Mouse (Mus musculus): ENCODE measurements around the gene Becn1.
A peak's percentile ranks its signal among the peaks of the same experiment; 100 is the strongest.

The Becn1 gene

GRCm38 (mm10) chr11:101269577-101270116 lies 32.4 kb downstream of the Becn1 start:
- DNase-seq (ENCODE audit: low spot score in 2 of 2) = no peak

DNA sequence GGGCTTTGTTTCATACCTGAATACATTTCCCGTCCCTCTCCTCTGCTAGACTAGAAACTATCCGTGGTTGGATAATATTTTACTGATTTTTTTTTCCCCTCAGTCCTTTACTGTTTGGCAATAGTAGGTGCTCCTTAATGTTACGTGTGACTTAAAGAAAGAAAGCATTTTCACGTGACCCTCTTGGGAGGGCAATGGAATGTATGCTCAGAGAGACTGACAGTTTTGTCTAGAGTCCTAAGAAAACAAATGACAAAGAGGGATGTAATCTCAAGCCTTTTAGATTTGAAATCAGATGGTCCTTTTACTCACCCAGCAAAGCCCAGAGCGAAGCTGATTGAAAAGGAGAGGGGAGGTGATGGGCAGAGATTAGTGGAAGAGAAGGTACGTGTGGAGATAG lies 36.2 kb downstream of the Becn1 start:
- DNase-seq (ENCODE audit: low spot score in 2 of 2) = no peak

- DNase-seq (ENCODE audit: low spot score in 2 of 2) = no peak
Measured at GRCm38 (mm10) chr11:101264954-101265471, 37.1 kb downstream of the Becn1 start.

GRCm38 (mm10) chr11:101263989-101264280 lies 38.2 kb downstream of the Becn1 start:
- no peak for DNase-seq (ENCODE audit: low spot score in 2 of 2)

- no peak for DNase-seq (ENCODE audit: low spot score in 2 of 2)
Measured at GRCm38 (mm10) chr11:101263138-101263988, 38.7 kb downstream of the Becn1 start.

- no peak for DNase-seq (ENCODE audit: low spot score in 2 of 2)
Measured at GRCm38 (mm10) chr11:101262272-101262967, 39.7 kb downstream of the Becn1 start.

DNA sequence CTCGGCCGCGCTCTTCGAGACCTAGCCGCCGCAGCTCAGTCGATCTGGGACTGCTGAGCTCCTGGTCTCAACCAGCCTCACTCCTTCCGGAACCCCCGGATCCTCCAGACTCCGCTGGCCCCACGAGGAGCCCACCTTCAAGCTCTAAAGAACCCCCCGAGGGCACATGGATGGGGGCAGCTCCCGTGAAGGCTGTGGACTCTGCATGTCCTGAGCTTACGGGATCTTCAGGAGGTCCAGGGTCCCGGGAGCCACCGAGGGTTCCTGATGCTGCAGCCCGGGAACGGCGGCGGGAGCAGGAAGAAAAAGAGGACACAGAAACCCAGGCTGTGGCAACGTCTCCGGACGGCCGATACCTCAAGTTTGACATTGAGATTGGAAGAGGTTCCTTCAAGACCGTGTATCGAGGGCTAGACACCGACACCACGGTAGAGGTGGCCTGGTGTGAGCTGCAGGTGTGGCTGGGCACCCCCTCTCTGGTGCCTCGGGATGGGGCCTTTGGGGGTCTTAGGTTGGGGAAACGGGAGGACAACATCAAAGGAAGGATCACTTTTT lies 41.2 kb downstream of the Becn1 start:
- DNase-seq (ENCODE audit: low spot score in 2 of 2) = no peak

GRCm38 (mm10) chr11:101259948-101260825 lies 41.9 kb downstream of the Becn1 start, which contains the start of gene Wnk4:
TSS of gene Wnk4 (plus strand) at chr11:101260567.
- DNase-seq (ENCODE audit: low spot score in 2 of 2) = peak; percentile 21 to 24

DNA sequence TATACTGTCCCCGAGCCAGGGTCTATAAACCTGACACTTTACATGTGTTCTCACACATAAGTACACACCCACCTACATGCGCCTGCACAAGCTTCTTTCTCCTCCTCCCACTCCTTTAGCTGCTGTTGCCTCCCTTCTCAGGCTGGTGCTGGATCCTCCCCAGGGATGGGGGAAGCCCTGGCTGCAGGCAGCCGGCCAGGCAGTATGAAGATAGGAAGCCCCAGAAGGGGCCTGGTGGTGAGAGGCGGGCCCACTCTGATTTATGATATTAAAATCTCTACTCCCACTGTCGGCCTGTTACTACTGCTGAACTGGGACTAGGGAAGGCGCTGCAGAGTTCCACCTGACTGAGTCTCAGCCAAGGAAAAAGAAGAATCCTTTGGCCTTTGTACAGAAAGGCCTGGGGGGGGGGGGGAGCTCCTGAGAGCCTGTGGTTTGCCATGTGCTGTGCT lies 42.8 kb downstream of the Becn1 start:
- DNase-seq (ENCODE audit: low spot score in 2 of 2) = peak; percentile 66 to 76

- DNase-seq (ENCODE audit: low spot score in 2 of 2) = no peak
Measured at GRCm38 (mm10) chr11:101255826-101256775, 46.0 kb downstream of the Becn1 start.

- DNase-seq (ENCODE audit: low spot score in 2 of 2) = peak; percentile 87 to 89
Measured at GRCm38 (mm10) chr11:101253613-101254389, 48.3 kb downstream of the Becn1 start, which contains the start of gene Vps25. TSS of gene Vps25 (plus strand) at chr11:101253707.

DNA sequence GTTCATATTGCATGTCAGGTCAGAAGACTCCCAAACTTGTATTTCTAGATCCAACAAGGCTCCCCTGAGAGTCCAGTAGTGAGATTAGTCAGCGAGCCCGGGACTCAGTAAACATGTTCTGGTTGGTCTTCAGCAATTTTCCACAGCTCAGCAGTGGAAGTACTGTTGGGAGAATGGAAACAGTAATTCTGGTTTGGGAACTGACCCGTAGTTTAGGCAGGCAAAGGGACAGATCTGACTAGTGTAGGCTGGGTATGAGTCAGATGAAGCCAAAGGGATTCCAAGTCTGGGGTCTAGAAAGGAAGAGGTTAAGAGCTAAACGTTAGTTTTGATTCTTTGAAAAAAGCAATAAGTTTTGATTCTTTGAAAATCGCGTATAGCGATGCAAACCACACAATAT lies 49.1 kb downstream of the Becn1 start:
- no peak for DNase-seq (ENCODE audit: low spot score in 2 of 2)

DNA sequence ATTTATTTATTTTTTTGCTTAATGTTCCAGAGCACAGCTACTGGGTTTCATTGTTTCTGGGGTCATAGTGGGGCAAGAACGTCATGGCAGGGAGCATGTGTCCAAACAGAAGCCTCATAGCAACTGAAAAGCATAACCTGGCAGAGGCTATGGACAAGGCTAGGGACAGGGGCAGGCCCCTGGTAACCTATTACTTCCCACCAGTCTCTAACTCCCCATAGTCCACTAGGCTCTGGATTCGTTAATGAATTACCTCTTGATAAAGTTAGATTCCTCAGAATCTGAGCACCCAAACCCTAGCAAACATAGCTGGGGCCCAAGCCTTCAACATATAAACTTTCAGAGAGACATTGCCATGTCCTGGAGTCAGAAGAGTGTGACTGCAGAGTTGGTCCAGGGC lies 51.1 kb downstream of the Becn1 start:
- DNase-seq (ENCODE audit: low spot score in 2 of 2) = no peak

DNA sequence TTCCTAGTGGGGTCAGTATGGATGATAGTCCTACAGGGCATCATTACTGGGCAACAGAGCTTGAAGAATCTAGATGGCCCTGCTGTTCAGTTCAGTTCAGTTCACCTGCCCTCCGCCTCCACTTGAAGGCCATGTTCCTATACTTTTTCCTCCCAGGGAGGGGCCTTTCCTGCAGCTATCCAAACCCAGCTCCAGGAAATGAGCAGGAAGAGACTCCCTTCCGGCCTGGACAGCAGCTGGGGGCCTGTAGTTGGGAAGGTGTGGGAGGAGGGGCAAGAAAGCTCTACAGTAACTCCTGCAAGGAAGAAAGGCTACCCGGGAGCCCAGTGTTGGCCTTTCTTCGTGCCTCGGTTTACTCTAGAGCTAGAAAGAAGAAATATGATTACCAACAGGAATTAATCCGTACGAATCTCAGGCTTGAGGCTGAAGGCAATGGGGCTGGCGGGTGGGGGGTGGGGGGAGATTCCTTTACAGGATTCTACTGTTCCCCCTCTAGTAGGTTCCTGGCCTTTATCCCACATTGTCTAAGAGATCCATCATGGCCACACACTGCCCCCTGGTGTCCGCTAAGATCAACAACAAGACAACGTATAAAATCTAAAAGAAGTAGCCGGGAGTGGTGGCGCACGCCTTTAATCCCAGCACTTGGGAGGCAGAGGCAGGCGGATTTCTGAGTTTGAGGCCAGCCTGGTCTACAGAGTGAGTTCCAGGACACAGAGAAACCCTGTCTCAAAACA lies 53.7 kb downstream of the Becn1 start:
- DNase-seq (ENCODE audit: low spot score in 2 of 2) = peak; percentile 66 to 79

DNA sequence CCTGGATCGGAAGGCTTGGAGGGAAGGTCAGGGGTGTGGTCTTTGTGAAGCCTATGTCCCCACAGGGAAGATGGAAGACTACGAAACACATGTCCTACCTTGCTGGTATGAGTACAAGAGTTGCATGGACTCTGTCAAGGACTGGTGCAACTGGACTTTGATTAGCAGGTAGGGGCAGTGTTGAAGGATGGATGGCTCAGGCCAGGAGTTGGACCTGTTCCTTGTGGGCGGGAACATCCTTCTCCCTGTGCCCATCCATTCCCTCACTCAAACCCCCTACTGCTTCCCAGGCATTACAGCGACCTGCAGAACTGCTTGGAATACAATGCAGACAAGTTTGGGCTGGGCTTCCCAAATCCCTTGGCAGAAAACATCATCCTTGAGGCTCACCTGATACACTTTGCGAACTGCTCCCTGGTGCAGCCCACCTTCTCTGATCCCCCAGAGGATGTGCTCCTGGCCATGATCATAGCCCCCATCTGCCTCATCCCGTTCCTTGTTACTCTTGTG lies 54.5 kb downstream of the Becn1 start:
- no peak for DNase-seq (ENCODE audit: low spot score in 2 of 2)

DNA sequence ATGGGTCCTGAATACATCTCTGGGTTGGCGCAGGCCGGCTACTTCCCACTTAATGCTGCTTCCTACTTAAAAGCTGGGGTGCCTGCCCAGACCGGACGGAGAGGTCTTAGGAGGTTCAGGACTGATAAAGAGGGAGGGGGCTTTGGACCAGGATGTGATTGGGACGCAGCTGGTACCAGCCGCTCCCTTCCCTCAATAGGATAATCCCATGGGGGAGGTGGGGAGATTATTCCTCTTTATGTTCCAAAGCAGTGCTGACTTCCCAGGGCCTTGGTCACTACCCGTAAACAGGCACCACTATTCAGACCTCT lies 55.4 kb downstream of the Becn1 start:
- DNase-seq (ENCODE audit: low spot score in 2 of 2) = no peak

DNA sequence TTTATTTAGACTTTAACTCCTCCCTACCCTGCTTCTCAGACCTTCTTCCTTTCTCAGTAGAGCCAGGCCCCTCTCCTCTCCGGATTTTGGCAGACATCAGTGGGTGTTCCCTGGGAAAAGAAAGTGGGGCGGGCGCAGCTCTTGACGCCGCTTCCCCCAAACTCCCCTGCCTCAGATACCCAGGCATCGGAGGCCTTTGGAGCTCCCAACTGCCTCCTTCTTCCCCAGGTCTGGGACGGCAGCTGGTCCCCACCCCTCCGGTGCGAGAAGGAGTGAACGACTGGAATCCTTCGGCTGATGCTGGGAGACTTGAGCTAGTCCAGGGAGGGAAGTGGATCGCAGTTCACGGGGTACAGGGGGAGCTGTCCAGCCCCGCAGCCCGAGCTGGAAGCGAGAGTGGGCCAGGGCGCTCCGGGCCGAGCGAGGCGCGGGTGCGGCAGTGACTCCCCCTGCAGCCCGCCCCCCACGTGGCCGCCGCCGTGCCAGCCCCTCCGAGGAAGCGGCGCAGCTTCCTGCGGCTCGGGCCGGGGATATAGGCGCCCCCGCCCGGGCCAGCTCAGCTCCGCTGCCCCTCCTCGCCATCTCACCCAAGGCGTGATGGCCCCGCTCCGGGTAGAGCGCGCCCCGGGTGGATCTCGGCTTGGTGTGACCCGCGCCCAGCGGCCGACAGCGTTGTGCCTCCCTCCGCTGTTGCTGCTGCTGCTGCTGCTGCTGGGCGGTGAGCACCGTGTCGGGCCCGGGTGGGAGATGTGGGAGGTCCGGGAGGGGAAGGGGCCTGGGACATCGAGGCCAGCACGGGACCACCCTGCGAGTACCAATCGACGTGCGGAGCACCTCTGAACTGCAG lies 56.0 kb downstream of the Becn1 start, which contains the start of gene Ramp2:
Gene Ramp2, plus strand, starts transcription at position 174 of the 847 bp plus-strand sequence.
- DNase-seq (ENCODE audit: low spot score in 2 of 2) = no peak
